Mouse (Mus musculus): Measurements from ENCODE around the gene Tiparp. TPM values are rescaled to one million over a fixed set of nuclear protein-coding genes. Genes with fewer than 3 reads are reported as not detected.
A peak's percentile ranks its signal among the peaks of the same experiment; 100 is the strongest.

Tiparp gene
- total and polyA plus RNA-seq, 3 experiments, result 9.6 to 25.1 (median 13.7) TPM

GRCm38 (mm10) chr3:65517747-65518527 lies 10.3 kb upstream of the Tiparp start:
- Histone ChIP-seq H3K9ac (ENCODE audit: insufficient read depth, low read depth) (peak overlapping the region; percentile 77; the same call in 1 of the 2 replicates), H3K36me3 (replicated peaks in 1 of 2; ENCODE audit: control insufficient read depth in 1 of 2, insufficient read depth in 1 of 2, low read length in 1 of 2) (no peaks in the 10 kb centered on the region), H3K79me2 (replicated peaks; ENCODE audit: control insufficient read depth, extremely low read depth, insufficient read depth, poor library complexity, severe bottlenecking) (no peaks in the 10 kb centered on the region), H3K27ac (ENCODE audit: insufficient read depth, low read depth) (peak overlapping the region; percentile 82), H3K4me1 (ENCODE audit: control insufficient read depth in 1 of 2, insufficient read depth in 2 of 2) (peaks cover 12 to 35% of the 10 kb centered on the region in 2 experiments), H3K4me2 (ENCODE audit: insufficient read depth, low read depth, poor library complexity, severe bottlenecking) (peak overlapping the region; percentile 98), H3K27me3 (replicated peaks) (no peaks in the 10 kb centered on the region), H3K9me3 (replicated peaks; ENCODE audit: low read length) (peaks cover 3% of the 10 kb centered on the region), H3K4me3 (replicated peaks in 1 of 3; ENCODE audit: low read depth in 2 of 3, low read length in 2 of 3, poor library complexity in 1 of 3) (peak overlapping the region in 2 of 3 experiments; percentile 1 to 39)
- TF ChIP-seq CTCF (conservative IDR thresholded peaks at IDR 0.05 in 1 of 2, IDR thresholded peaks at IDR 0.05 in 1 of 2; ENCODE audit: low read depth in 2 of 2, low read length in 2 of 2) (no peak), KAT2A (IDR thresholded peaks at IDR 0.05; ENCODE audit: insufficient replicate concordance, low read length) (no peak), MAX (IDR thresholded peaks at IDR 0.05; ENCODE audit: low read length) (peak; percentile 50), HCFC1 (IDR thresholded peaks at IDR 0.05; ENCODE audit: low read depth, low read length) (no peak), TCF12 (IDR thresholded peaks at IDR 0.05; ENCODE audit: low read depth, low read length) (peak; percentile 89), IRF4 (IDR thresholded peaks at IDR 0.05; ENCODE audit: low read depth, low read length) (peak; percentile 96), CHD1 (IDR thresholded peaks at IDR 0.05; ENCODE audit: low read depth, low read length) (peak; percentile 88; the same call in 1 of the 2 replicates), SIN3A (IDR thresholded peaks at IDR 0.05; ENCODE audit: low read length) (peak; percentile 90; the same call in 1 of the 2 replicates), USF1 (IDR thresholded peaks at IDR 0.05; ENCODE audit: low read depth, low read length) (no peak), ZKSCAN1 (IDR thresholded peaks at IDR 0.05; ENCODE audit: borderline replicate concordance, low read depth, low read length) (no peak), MEF2A (IDR thresholded peaks at IDR 0.05; ENCODE audit: borderline replicate concordance, low read depth, low read length) (peak; percentile 78), PAX5 (IDR thresholded peaks at IDR 0.05; ENCODE audit: low read length) (no peak), BHLHE40 (IDR thresholded peaks at IDR 0.05; ENCODE audit: low read depth, low read length) (peak; percentile 51), POLR2A (IDR thresholded peaks at IDR 0.05; ENCODE audit: low read depth, low read length) (no peak; the same call in 1 of the 2 replicates), EP300 (IDR thresholded peaks at IDR 0.05; ENCODE audit: low read length) (peak; percentile 94), NRF1 (IDR thresholded peaks at IDR 0.05; ENCODE audit: low read depth, low read length) (no peak), UBTF (IDR thresholded peaks at IDR 0.05; ENCODE audit: low read depth, low read length) (0 out of 2 replicates have a peak, but pooled peaks have one; percentile 42), MXI1 (IDR thresholded peaks at IDR 0.05; ENCODE audit: low read depth, low read length) (no peak), ZNF384 (IDR thresholded peaks at IDR 0.05; ENCODE audit: low read depth, low read length) (no peak), TBP (conservative IDR thresholded peaks at IDR 0.05; ENCODE audit: low read depth, low read length) (0 out of 2 replicates have a peak, but pooled peaks have one; percentile 57), MYC (IDR thresholded peaks at IDR 0.05; ENCODE audit: low read depth, low read length) (0 out of 2 replicates have a peak, but pooled peaks have one; percentile 39), SMC3 (IDR thresholded peaks at IDR 0.05; ENCODE audit: low read depth, low read length) (peak; percentile 22; the same call in 1 of the 2 replicates), RCOR1 (conservative IDR thresholded peaks at IDR 0.05; ENCODE audit: low read depth, low read length) (0 out of 2 replicates have a peak, but pooled peaks have one; percentile 73), MAZ (IDR thresholded peaks at IDR 0.05; ENCODE audit: low read depth, low read length) (peak; percentile 67; the same call in 1 of the 2 replicates), NELFE (IDR thresholded peaks at IDR 0.05; ENCODE audit: low read depth, low read length) (peak; percentile 59), ETS1 (conservative IDR thresholded peaks at IDR 0.05; ENCODE audit: low read depth, low read length) (peak; percentile 75), RAD21 (IDR thresholded peaks at IDR 0.05; ENCODE audit: low read depth, low read length) (no peak; the same call in none of the 2 replicates), JUND (conservative IDR thresholded peaks at IDR 0.05; ENCODE audit: low read depth, low read length) (no peak), CHD2 (IDR thresholded peaks at IDR 0.05; ENCODE audit: low read length) (peak; percentile 34), ELF1 (IDR thresholded peaks at IDR 0.05; ENCODE audit: low read depth, low read length) (peak; percentile 49; the same call in 1 of the 2 replicates), ZMIZ1 (IDR thresholded peaks at IDR 0.05; ENCODE audit: low read depth, low read length) (no peak)
- in situ Hi-C loops (cut with MboI; ENCODE audit: low pct_ligation_motif_present, low pct_unique_long_range_greater_than_20kb, low sequenced_read_pairs), result no loop called here
- dilution Hi-C loops (cut with MboI; ENCODE audit: extremely low pct_ligation_motif_present, extremely low pct_unique_long_range_greater_than_20kb, low sequenced_read_pairs), result no loop called here
- peak; percentile 84 for DNase-seq (ENCODE audit: extremely low read depth)

Measured in CH12.LX (cell line).